Mouse (Mus musculus): ENCODE data around the gene Psmd13.
"Not testable (repeated sequence)": the region's sequence is repeated elsewhere in the genome, so short reads cannot be mapped to it uniquely, and the experiment has no call there.

The Psmd13 gene

DNA sequence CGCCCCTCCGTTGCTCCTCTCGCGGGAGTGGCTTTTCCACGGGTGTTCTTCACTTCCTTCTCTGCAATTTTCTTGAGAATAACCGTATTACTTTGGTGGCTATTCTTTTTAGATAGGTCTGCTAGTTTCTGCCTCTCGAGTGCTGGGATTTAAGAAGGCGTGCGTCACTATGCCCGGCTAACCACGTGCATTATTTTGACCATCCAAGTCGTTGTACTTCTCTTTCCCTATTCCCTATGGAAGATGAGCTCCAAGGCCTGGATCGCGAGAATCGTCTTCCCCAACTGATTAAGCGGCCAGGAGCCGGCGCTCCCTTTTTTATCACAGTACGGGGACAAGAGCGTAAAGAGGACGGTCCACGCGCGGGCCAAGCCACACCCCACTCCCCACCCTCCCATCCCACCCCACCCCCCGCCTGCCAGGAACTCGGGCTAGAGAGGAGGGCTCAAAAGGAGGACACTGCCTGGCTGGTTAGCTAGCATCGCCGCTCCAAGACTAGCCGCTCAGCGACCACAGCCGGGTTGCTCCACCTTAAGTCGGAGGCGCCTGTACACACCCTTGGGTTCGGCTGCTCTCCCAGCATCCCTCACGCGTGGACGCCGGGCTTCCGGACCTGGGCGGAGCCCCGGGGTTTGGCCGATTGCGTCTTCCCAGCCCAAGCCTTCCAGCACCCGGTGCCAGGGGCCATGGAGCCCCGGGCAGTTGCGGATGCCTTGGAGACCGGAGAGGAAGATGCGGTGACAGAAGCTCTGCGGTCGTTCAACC is 24.8 kb upstream of the Psmd13 start, which contains the start of gene Ric8a:
TSS of gene Ric8a (plus strand) at position 173 of the 765 bp plus-strand sequence.
- peak; percentile 78 to 86 for DNase-seq (ENCODE audit: low spot score in 2 of 2)

- DNase-seq (ENCODE audit: low spot score in 2 of 2) = no peak
Measured at GRCm38 (mm10) chr7:140857550-140858505, 23.9 kb upstream of the Psmd13 start, which contains the start of gene Bet1l. TSS of gene Bet1l (minus strand) at chr7:140857577.

DNA sequence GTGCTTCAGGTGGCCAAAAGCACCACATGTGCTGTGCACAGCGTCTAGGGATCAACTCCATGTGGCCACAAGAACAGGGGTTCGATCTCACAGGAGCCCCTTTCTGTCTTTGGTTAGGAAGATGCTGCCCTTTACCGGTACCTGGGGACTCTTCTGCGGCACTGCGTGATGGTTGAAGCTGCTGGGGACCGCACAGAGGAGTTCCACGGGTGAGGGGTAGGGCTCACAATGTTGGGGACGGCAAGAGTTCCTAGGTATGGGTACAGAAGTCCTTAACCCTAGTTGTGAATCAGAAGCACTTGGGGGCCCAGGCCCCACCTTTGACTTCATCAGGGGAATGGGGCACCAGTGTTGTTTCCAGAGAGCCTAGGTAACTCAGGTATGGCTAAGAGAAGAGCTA is 23.0 kb upstream of the Psmd13 start:
- DNase-seq (ENCODE audit: low spot score in 2 of 2) = no peak

- no peak for DNase-seq (ENCODE audit: low spot score in 2 of 2)
Measured at GRCm38 (mm10) chr7:140859997-140860396, 21.8 kb upstream of the Psmd13 start.

- DNase-seq (ENCODE audit: low spot score in 2 of 2) = no peak
Measured at GRCm38 (mm10) chr7:140860728-140861127, 21.0 kb upstream of the Psmd13 start.

GRCm38 (mm10) chr7:140864761-140865160 is 17.0 kb upstream of the Psmd13 start:
- DNase-seq (ENCODE audit: low spot score in 2 of 2) = no peak

DNA sequence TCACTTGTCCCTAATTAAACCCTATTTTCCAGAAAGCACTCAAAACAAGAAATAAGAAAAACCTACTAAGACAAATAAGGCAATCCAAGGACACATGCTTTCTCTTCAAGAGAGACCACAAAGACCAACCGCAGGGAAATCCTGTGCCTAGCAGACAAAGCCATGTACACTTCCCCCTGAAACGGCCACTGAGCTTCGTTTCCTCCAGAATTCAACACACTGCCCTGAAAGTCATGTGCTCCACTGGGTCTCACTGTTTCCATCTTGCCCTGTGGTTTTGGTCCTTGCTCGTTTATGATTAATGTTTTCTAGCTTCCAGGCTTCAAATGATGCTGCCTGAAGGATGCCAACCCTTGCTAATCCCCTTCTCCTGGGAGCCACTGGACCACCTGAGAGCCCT is 7.5 kb upstream of the Psmd13 start:
- DNase-seq (ENCODE audit: low spot score in 2 of 2) = no peak

DNA sequence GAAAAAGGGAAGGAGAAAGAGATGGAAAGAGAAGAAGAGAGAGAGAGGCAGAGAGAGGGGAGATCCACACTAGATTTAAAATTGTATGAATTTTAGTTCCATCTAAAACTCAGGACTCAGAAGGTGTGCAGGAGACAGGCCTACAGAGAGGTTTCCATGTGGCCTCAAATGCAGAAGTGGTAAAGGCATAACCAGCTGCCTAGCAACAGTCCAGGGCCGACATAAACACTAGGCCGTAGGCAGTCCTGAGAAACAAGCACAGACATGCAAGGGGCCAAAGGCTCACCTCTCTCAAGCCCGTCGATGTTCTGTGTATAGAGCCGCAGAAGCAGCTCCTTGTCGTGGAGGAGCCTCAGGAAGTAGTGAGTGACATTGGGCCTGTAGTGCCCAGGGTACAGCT is 4.4 kb upstream of the Psmd13 start:
- DNase-seq (ENCODE audit: low spot score in 2 of 2) = no peak

DNA sequence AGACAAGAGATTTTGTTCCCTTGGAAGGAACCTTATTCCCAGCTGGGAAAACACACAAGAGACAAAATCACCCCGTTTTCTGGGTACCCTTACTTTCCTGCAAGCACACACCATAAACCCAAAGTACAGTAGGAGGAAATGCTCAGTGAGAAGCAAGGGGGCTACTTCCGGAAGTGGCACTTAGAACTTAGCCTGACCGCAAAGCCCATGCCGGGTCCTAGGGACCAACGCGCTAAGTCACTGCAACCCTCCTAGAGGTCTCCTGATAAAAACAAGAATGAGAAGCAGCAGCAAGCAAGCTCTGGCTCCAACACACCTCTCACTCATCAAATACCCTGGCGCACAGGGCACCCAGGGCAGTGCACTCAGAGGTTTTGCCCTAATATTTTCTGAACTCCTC is 2.4 kb upstream of the Psmd13 start:
- DNase-seq (ENCODE audit: low spot score in 2 of 2) = no peak

DNA sequence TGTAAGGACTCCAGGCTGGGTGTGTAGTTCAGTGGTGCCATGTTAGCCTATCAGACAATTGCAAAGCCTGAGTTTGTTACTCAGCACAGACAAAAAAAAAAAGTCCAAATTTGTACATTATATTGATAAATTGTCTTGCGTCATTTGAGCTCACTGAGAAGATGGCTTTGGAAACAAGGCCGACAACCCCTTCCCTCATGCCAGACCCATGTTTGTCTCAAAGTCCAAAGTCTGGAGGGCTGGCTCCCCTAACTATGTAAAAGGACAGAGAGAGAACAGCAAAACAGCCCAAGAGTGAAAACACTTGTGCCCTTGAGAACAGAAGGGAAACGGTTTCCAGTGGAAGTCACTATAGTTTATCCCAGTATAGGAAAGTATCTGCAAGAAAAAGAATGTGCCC is 1.3 kb upstream of the Psmd13 start:
- DNase-seq (ENCODE audit: low spot score in 2 of 2) = no peak

DNA sequence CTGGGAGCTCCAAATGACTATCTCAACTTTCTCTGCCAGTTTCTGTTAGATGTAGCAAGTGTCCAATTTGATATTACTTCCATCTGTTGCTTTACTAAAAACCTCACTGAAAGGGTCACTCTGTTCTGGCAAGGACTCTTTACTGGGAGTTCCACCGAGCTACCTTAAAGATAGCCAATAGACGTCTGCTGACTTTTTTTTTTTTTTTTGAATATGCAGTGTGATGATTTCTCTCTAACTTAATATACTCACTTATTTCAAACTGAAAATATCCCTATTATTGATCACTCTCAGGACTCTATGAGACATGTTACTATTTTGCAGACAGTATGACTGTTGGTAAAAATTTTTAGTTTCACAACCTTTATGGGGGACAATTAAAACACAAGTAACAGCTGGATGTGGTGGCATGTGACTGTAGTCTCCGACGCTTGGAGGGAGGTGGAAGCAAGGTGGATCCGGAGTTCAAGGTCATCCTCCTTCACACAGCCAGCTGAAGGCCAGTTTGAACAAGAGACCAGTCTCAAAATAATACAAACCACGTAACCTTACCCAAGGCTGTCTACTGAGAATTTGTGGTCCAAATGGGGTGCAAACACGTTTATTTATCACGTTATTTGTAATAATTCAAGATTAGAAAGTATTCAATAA is 778 bp upstream of the Psmd13 start:
- no peak for DNase-seq (ENCODE audit: low spot score in 2 of 2)

- DNase-seq (ENCODE audit: low spot score in 2 of 2) = no peak
Measured at GRCm38 (mm10) chr7:140882469-140882803, 668 bp downstream of the Psmd13 start.

DNA sequence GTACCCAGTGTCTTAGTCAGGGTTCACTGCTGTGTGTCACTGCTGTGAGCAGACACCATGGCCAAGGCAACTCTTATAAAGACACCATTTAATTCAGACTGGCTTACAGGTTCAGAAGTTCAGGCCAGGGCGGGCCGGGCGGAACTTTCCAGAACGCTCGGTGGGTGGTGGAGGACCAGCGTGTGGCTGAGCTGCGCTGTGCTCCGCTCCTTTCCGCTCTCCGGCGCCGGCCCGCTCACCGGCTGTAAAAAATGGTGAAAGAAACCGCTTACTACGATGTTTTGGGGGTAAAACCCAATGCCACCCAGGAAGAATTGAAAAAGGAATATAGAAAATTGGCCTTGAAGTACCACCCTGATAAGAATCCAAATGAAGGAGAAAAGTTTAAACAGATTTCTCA is 8.9 kb downstream of the Psmd13 start:
- not testable (repeated sequence) for DNase-seq (ENCODE audit: low spot score in 2 of 2)

DNA sequence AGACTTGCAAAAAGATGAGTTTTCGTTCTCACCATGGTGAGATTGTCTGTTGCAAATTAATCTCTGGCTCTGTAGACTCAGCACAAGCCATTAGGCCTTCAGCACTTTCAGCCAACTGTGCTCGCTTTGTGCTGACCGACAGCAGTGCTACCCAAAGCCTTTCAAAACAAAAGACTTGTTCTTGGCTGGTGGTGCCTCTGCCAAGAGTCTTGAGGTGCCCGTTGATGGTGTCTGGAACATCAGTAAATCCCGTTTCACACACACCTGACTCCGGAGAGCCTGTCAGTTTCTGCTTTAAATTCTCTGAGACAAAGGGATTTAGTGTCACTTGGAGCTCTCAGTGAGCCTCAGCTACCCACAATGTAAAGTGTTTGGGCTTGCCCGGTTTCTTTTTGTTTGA is 12.3 kb downstream of the Psmd13 start:
- DNase-seq (ENCODE audit: low spot score in 2 of 2) = no peak

DNA sequence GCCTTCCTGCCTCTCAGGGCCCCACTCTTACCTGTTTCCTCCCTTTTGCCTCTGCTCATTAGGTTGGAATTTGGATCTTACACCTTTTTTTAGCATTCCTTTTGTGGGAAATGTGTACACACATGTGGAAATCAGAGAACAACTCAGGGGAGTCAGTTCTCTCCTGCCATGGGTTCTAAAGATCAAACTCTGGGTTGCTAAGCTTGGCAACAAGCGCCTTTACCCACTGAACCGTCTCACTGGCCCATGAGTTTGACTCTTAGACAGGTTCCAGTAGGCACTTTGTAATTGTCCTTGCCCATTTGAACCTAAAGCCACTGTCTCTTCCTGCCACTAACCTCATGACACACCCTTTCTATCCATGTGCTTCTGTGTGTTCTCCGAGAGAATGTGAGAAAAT is 12.8 kb downstream of the Psmd13 start:
- no peak for DNase-seq (ENCODE audit: low spot score in 2 of 2)

- no peak for DNase-seq (ENCODE audit: low spot score in 2 of 2)
Measured at GRCm38 (mm10) chr7:140897863-140898262, 16.1 kb downstream of the Psmd13 start.

DNA sequence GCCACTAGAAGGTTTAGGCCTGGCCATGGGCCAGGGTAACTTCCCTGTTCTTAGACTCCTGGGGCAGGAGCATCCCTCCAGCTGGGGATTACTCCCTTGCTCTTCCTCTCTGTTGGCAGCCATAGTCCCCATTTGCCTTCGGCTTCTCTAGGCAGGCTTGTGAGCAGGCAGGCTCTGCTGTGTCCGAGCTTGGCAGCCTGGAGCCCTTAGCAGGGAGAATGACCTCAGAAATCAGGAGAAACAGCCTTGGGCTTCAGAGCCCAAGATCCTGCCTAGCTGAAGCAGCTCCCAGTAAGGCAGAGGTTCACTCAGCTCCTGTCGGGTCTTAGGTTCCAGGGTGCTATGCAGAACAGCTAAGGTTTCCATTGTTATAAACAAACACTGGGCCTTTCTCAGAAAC is 17.4 kb downstream of the Psmd13 start:
- no peak for DNase-seq (ENCODE audit: low spot score in 2 of 2)

GRCm38 (mm10) chr7:140900220-140900619 is 18.5 kb downstream of the Psmd13 start, which contains the start of gene Cox8b:
TSS of gene Cox8b (minus strand) at chr7:140900446.
- no peak for DNase-seq (ENCODE audit: low spot score in 2 of 2)

GRCm38 (mm10) chr7:140902036-140902875 is 20.5 kb downstream of the Psmd13 start:
- DNase-seq (ENCODE audit: low spot score in 2 of 2) = no peak

DNA sequence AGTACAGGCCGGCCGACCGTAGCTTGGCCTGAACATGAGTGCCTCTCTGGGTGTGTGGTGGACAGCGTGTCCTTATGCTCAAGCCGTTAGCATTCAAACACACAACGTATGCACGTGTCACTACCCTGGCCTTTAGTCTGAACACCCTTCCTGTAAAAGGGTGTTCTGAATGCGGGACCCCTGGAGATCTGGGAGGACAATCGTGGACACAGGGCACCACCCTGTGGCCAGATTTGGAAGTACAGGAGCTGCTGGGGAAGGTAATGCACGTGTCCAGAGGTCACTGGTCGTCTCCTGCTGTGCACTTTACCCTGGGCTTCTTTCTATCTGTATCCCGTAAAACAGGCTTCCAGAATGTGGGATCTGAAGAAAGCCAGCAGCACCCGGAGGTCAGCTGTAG is 21.4 kb downstream of the Psmd13 start:
- peak in 1 of 2 experiments; percentile 72 for DNase-seq (ENCODE audit: low spot score in 2 of 2)

GRCm38 (mm10) chr7:140905642-140906081 is 23.9 kb downstream of the Psmd13 start:
- DNase-seq (ENCODE audit: low spot score in 2 of 2) = no peak

Data from frontal cortex, postnatal 10 days (tissue).